Mouse (Mus musculus) limb, embryonic 14.5 days (tissue): ENCODE data around the gene Cldn11. TPM values are rescaled to one million over a fixed set of nuclear protein-coding genes. Genes with fewer than 3 reads are reported as not detected.

Source experiments
- ATAC-seq: fragments of 200-750 bp; cut with Nextera tagmentation; 2 replicates; pipeline ENCODE4 v1.8.0; 2017; ENCODE audit warnings: low read depth, moderate number of reproducible peaks, moderate TSS enrichment; ENCODE audit not compliant: low FRiP score
- DNase-seq: peaks from one replicate; pipeline ENCODE4 v3.0.0-alpha.2; 2015; ENCODE audit warnings: low spot score
- H3K27ac ChIP-seq: fragments of 300-500 bp; sonication (generic); replicated peaks from 2 replicates; pipeline ENCODE4 v1.5.1; 2014; ENCODE audit warnings: low read depth, mild to moderate bottlenecking, low read length, moderate library complexity, mixed read lengths
- H3K27me3 ChIP-seq: fragments of 300-500 bp; sonication (generic); 2 replicates; pipeline ENCODE4 v1.6.1; 2014; ENCODE audit warnings: low read length, mixed read lengths; ENCODE audit not compliant: control insufficient read depth, insufficient read depth
- H3K36me3 ChIP-seq: fragments of 300-500 bp; sonication (generic); 2 replicates; pipeline ENCODE4 v1.6.1; 2014; ENCODE audit warnings: mild to moderate bottlenecking, low read length, moderate library complexity, mixed read lengths; ENCODE audit not compliant: control insufficient read depth, insufficient read depth
- H3K4me1 ChIP-seq: fragments of 300-500 bp; sonication (generic); 2 replicates; pipeline ENCODE4 v1.6.1; 2014; ENCODE audit warnings: antibody characterized with exemption, low read length, mixed read lengths; ENCODE audit not compliant: control insufficient read depth, insufficient read depth
- H3K4me2 ChIP-seq: fragments of 300-500 bp; sonication (generic); replicated peaks from 2 replicates; pipeline ENCODE4 v1.6.1; 2014; ENCODE audit warnings: low read depth, mild to moderate bottlenecking, low read length, moderate library complexity; ENCODE audit not compliant: severe bottlenecking
- H3K4me3 ChIP-seq: fragments of 300-500 bp; sonication (generic); replicated peaks from 2 replicates; pipeline ENCODE4 v1.5.1; 2014; ENCODE audit warnings: low read length
- H3K9ac ChIP-seq: fragments of 300-500 bp; sonication (generic); 2 replicates; pipeline ENCODE4 v1.6.1; 2014; ENCODE audit warnings: mild to moderate bottlenecking, low read depth, low read length, moderate library complexity; ENCODE audit not compliant: severe bottlenecking
- H3K9me3 ChIP-seq: fragments of 300-500 bp; sonication (generic); 2 replicates; pipeline ENCODE4 v1.6.1; 2016; ENCODE audit warnings: low read length; ENCODE audit not compliant: control insufficient read depth
- POLR2A ChIP-seq: fragments of 200-500 bp; IDR thresholded peaks from 2 replicates; pipeline ENCODE4 v1.8.0; 2012; ENCODE audit warnings: inconsistent platforms, mild to moderate bottlenecking, moderate library complexity, borderline replicate concordance; ENCODE audit not compliant: insufficient read depth, insufficient read length; ENCODE audit errors: extremely low read depth
- WGBS: fragments of 180-500 bp; shearing (Covaris S2); extraction: QIAGEN DNeasy Blood & Tissue Kit; methylation state at CpG from one replicate; pipeline ENCODE4 v1.1.7; 2014; 5-methylcytosine and 5-hydroxymethylcytosine counted together
- polyA plus RNA-seq, 2 experiments: library from polyadenylated mRNA; depleted of rRNA in 1 of 2; stranded (reverse) in 1 of 2; unstranded in 1 of 2; fragments of >200 nt; fragmentation: Nextera tagmentation in 1 of 2; extraction: Ambion mirVana in 1 of 2; gene quantifications; 2 replicates each; pipeline versions ENCODE4 v1.2.1 to v1.2.3; 2012 to 2014

Cldn11 gene
- polyA plus RNA-seq, 2 experiments: 9.2 to 10.7 TPM

- no peak overlapping the region for H3K4me2 ChIP-seq
- H3K36me3 ChIP-seq: no peaks in the 10 kb centered on the region
- no peak overlapping the region for H3K4me3 ChIP-seq
- 63% methylated on average over 15 of the region's 15 CpGs for WGBS
- H3K9ac ChIP-seq: no peak overlapping the region
- H3K27me3 ChIP-seq: no peaks in the 10 kb centered on the region
- no peak for TF ChIP-seq POLR2A
- H3K4me1 ChIP-seq: peaks cover 5% of the 10 kb centered on the region
- DNase-seq (peak; percentile 64), ATAC-seq (no peak)
- H3K27ac ChIP-seq: no peak overlapping the region
- H3K9me3 ChIP-seq: no peaks in the 10 kb centered on the region
Measured at GRCm38 (mm10) chr3:31157776-31158175, 8.1 kb downstream of the Cldn11 start.

GRCm38 (mm10) chr3:31160046-31160445, 10.3 kb downstream of the Cldn11 start:
- no peak overlapping the region for H3K27ac ChIP-seq
- no peak overlapping the region for H3K9ac ChIP-seq
- 72% methylated on average over 10 of the region's 10 CpGs for WGBS
- no peak overlapping the region for H3K4me3 ChIP-seq
- H3K36me3 ChIP-seq: no peaks in the 10 kb centered on the region
- TF ChIP-seq POLR2A: no peak
- peaks cover 5% of the 10 kb centered on the region for H3K4me1 ChIP-seq
- H3K9me3 ChIP-seq: no peaks in the 10 kb centered on the region
- no peak for ATAC-seq
- no peak overlapping the region for H3K4me2 ChIP-seq
- H3K27me3 ChIP-seq: no peaks in the 10 kb centered on the region
- no peak for DNase-seq

GRCm38 (mm10) chr3:31161336-31161735, 11.6 kb downstream of the Cldn11 start:
- DNase-seq: no peak
- ATAC-seq: no peak
- Histone ChIP-seq H3K4me1 (peaks cover under 1% of the 10 kb centered on the region), H3K4me3 (no peak overlapping the region), H3K36me3 (no peaks in the 10 kb centered on the region), H3K4me2 (no peak overlapping the region), H3K27me3 (no peaks in the 10 kb centered on the region), H3K9me3 (no peaks in the 10 kb centered on the region), H3K9ac (no peak overlapping the region), H3K27ac (no peak overlapping the region)
- TF ChIP-seq POLR2A: no peak
- WGBS: 49% methylated on average over 6 of the region's 6 CpGs

DNA sequence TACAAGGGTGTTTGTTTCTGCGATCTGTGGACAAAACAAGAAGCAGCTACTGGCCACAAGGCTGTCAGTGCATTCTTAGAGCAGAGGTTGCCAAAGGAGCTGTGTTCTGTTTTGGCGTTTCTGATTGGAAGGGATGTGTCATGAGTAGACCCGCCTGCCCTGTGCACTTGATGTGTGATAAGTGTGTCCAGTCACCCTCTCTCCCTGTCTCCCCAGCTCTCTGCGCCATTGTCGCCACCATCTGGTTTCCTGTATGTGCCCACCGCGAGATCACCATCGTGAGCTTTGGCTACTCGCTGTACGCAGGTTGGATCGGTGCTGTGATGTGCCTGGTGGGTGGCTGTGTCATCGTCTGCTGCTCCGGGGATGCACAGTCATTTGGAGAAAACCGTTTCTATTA, 13.1 kb downstream of the Cldn11 start:
- no peak for TF ChIP-seq POLR2A
- Histone ChIP-seq H3K9me3 (no peaks in the 10 kb centered on the region), H3K4me3 (no peak overlapping the region), H3K4me2 (no peak overlapping the region), H3K36me3 (no peaks in the 10 kb centered on the region), H3K4me1 (no peaks in the 10 kb centered on the region; the same call in 1 of the 2 replicates), H3K9ac (no peak overlapping the region), H3K27ac (no peak overlapping the region), H3K27me3 (no peaks in the 10 kb centered on the region)
- WGBS: 94% methylated on average over 14 of the region's 14 CpGs
- DNase-seq: no peak
- ATAC-seq: no peak

GRCm38 (mm10) chr3:31165803-31166202, 16.1 kb downstream of the Cldn11 start:
- no peak overlapping the region for H3K4me2 ChIP-seq
- H3K9me3 ChIP-seq: no peaks in the 10 kb centered on the region
- H3K27ac ChIP-seq: no peak overlapping the region
- no peak overlapping the region for H3K9ac ChIP-seq
- DNase-seq (no peak), ATAC-seq (no peak)
- no peaks in the 10 kb centered on the region for H3K27me3 ChIP-seq
- no peaks in the 10 kb centered on the region for H3K36me3 ChIP-seq
- WGBS: 66% methylated on average over 3 of the region's 3 CpGs
- no peaks in the 10 kb centered on the region; the same call in 1 of the 2 replicates for H3K4me1 ChIP-seq
- TF ChIP-seq POLR2A: no peak
- H3K4me3 ChIP-seq: no peak overlapping the region
